Mouse (Mus musculus): Measurements from ENCODE around the gene Wrb. TPM values are rescaled to one million over a fixed set of nuclear protein-coding genes. Genes with fewer than 3 reads are reported as not detected.
"Not testable (repeated sequence)": the region's sequence is repeated elsewhere in the genome, so short reads cannot be mapped to it uniquely, and the experiment has no call there.

The Wrb gene
- total RNA-seq (2014; rRNA removed): 178 and 180 TPM in 2 replicates
- polyA plus RNA-seq (2015; fragmentation: Nextera tagmentation; extraction: Ambion mirVana): 157 and 193 TPM in 2 replicates

DNA sequence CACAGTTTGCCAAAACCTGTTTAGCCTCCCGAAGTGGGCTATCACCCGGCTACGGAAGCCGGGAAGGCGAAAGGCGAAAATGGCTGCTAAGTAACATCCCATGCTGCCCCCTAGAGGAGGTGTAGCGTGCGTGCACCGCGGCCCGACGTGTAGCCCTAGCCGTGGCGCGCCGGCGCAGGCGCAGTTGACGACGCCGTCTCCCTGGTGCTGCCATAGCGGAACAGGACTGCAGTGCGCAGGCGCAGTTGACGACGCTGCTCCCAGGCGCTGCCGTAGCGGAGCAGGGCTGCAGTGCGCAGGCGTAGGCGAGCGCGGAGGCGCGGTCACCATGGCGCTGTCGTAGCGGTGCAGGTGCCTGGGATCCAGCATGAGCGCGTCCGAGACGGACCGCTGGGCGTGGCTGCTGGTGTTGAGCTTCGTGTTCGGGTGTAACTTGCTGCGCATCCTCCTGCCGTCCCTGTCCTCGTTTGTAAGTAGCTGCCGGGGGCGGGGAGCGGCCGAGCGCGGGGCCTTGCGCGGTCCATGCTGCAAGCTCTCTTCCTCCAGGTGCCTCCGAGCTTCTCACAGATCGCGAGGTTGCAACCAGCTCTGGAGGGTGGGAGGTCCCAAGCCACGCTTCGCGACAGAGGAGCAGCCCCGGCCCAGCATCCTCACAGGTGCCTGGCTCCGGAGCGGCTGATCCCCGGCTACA is at the start of gene Wrb:
Gene Wrb (plus strand): TSS at position 298 of the 691 bp plus-strand sequence.
- Histone ChIP-seq H3K36me3 (ENCODE audit: insufficient read depth) (no peaks in the 10 kb centered on the region), H3K4me1 (ENCODE audit: insufficient read depth) (no peaks in the 10 kb centered on the region), H3K27ac (ENCODE audit: low read depth, low read length) (peak within 1 kb of the TSS; percentile 74; the same call in 1 of the 2 replicates), H3K4me2 (ENCODE audit: low read depth) (peak within 1 kb of the TSS; percentile 60), H3K4me3 (ENCODE audit: low read depth, low read length) (peak within 1 kb of the TSS; percentile 64), H3K9ac (peak within 1 kb of the TSS; percentile 66), H3K27me3 (ENCODE audit: insufficient read depth, low read length) (no peaks in the 10 kb centered on the region), H3K9me3 (ENCODE audit: low read length) (no peaks in the 10 kb centered on the region)
- peak; percentile 100 for DNase-seq
- peak; percentile 98 for ATAC-seq
- TF ChIP-seq CTCF (IDR thresholded peaks at IDR 0.05; ENCODE audit: low read depth): peak; percentile 97
- WGBS: 1% methylated on average over 68 of the region's 68 CpGs

DNA sequence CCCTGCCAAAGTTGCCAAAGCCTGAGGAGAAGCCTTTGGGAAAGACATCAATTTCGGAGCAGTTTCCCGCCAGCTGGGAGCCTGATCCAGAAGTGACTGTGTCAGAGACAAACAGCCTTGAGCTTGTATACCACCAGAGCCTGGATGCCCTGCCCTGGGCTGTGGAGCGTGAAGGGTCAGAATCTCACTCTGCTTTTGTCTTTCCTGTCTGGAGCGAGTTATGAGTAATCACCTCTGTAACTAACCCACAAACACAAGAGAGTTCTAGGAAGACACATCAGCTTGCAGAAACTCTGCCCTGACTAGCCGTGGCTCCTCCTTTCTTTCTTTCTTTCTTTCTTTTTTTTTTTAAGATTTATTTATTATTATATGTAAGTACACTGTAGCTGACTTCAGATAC is 49.2 kb upstream of the Wrb start:
- Histone ChIP-seq H3K36me3 (ENCODE audit: insufficient read depth) (no peaks in the 10 kb centered on the region), H3K9ac (no peak overlapping the region), H3K4me3 (ENCODE audit: low read depth, low read length) (no peak overlapping the region), H3K9me3 (ENCODE audit: low read length) (no peaks in the 10 kb centered on the region), H3K4me2 (ENCODE audit: low read depth) (no peak overlapping the region), H3K27ac (ENCODE audit: low read depth, low read length) (no peak overlapping the region), H3K27me3 (ENCODE audit: insufficient read depth, low read length) (no peaks in the 10 kb centered on the region), H3K4me1 (ENCODE audit: insufficient read depth) (no peaks in the 10 kb centered on the region)
- no peak for ATAC-seq
- WGBS: 92% methylated on average over 5 of the region's 5 CpGs
- no peak for TF ChIP-seq CTCF (IDR thresholded peaks at IDR 0.05; ENCODE audit: low read depth)
- no peak for DNase-seq

DNA sequence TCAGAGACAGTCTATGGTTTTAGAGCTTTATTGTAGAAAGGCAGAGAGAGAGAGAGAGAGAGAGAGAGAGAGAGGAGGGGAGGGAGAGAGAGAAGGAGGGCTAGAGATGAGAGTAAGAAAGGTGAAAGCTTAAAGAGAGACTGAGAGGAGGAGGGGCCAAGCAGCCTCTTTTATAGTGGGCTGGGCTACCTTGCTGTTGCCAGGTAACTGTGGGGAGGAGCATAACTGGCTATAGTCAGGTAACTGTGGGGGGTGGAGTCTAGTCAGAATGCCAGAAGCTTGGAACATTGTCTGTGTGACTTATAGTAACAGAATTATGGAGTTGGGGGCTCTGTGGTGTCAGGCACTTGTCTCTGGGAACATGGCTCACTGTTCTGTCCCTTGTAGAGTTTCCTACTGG is 47.4 kb upstream of the Wrb start:
- not testable (repeated sequence) for H3K27ac ChIP-seq (ENCODE audit: low read depth, low read length); H3K4me3 ChIP-seq (ENCODE audit: low read depth, low read length); H3K27me3 ChIP-seq (ENCODE audit: insufficient read depth, low read length); H3K4me2 ChIP-seq (ENCODE audit: low read depth); H3K9me3 ChIP-seq (ENCODE audit: low read length); DNase-seq; ATAC-seq; H3K9ac ChIP-seq; H3K36me3 ChIP-seq (ENCODE audit: insufficient read depth); H3K4me1 ChIP-seq (ENCODE audit: insufficient read depth)

DNA sequence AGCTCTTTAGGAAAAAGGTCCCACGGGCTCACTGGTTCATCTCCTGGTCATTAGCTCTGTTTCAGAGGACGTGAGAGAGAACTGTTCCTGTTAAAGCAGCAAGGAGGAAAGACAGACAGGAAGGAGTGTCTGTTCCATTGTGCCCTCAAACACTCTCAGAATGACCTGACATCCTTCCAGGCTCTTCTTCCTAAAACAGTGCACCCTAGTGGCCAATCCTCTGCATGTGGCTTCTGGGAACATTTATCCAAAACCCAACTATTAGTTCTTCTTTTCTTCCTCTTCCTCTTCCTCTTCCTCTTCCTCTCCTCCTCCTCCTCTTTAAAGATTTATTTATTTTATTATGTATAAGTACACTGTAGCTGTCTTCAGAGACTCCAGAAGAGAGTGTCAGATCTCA is 42.2 kb upstream of the Wrb start:
- peak; percentile 56 for TF ChIP-seq CTCF (IDR thresholded peaks at IDR 0.05; ENCODE audit: low read depth)
- DNase-seq (no peak), ATAC-seq (no peak)
- 47% methylated on average over 2 of the region's 2 CpGs for WGBS
- H3K4me2 ChIP-seq (ENCODE audit: low read depth): no peak overlapping the region
- no peak overlapping the region for H3K4me3 ChIP-seq (ENCODE audit: low read depth, low read length)
- H3K27ac ChIP-seq (ENCODE audit: low read depth, low read length): no peak overlapping the region
- no peak overlapping the region for H3K9ac ChIP-seq
- H3K4me1 ChIP-seq (ENCODE audit: insufficient read depth): no peaks in the 10 kb centered on the region
- H3K9me3 ChIP-seq (ENCODE audit: low read length): no peaks in the 10 kb centered on the region
- H3K27me3 ChIP-seq (ENCODE audit: insufficient read depth, low read length): no peaks in the 10 kb centered on the region
- H3K36me3 ChIP-seq (ENCODE audit: insufficient read depth): no peaks in the 10 kb centered on the region

DNA sequence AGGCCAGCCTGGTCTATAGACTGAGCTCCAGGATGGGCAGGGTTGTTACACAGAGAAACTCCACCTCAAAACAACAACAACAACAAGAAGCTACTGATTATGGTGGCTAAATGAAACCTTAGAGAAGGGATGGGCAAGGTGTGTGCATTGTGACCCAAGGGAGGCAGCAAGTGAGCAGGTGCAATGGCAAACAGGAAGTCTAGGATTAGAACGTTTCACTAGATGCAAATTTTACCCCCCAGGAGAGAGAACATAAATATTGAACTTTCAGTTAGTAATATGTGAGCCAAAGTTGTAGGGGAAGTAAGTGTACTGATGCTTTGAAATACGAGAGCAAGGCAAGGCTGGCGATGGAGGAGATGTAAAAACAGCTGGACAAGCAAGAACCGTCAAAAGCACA is 35.5 kb upstream of the Wrb start:
- H3K36me3 ChIP-seq (ENCODE audit: insufficient read depth): no peaks in the 10 kb centered on the region
- DNase-seq (no peak), ATAC-seq (no peak)
- no peak for TF ChIP-seq CTCF (IDR thresholded peaks at IDR 0.05; ENCODE audit: low read depth)
- no peak overlapping the region for H3K27ac ChIP-seq (ENCODE audit: low read depth, low read length)
- 68% methylated on average over 4 of the region's 4 CpGs for WGBS
- H3K27me3 ChIP-seq (ENCODE audit: insufficient read depth, low read length): no peaks in the 10 kb centered on the region
- H3K4me1 ChIP-seq (ENCODE audit: insufficient read depth): no peaks in the 10 kb centered on the region
- no peaks in the 10 kb centered on the region for H3K9me3 ChIP-seq (ENCODE audit: low read length)
- H3K9ac ChIP-seq: no peak overlapping the region
- no peak overlapping the region for H3K4me2 ChIP-seq (ENCODE audit: low read depth)
- H3K4me3 ChIP-seq (ENCODE audit: low read depth, low read length): no peak overlapping the region

DNA sequence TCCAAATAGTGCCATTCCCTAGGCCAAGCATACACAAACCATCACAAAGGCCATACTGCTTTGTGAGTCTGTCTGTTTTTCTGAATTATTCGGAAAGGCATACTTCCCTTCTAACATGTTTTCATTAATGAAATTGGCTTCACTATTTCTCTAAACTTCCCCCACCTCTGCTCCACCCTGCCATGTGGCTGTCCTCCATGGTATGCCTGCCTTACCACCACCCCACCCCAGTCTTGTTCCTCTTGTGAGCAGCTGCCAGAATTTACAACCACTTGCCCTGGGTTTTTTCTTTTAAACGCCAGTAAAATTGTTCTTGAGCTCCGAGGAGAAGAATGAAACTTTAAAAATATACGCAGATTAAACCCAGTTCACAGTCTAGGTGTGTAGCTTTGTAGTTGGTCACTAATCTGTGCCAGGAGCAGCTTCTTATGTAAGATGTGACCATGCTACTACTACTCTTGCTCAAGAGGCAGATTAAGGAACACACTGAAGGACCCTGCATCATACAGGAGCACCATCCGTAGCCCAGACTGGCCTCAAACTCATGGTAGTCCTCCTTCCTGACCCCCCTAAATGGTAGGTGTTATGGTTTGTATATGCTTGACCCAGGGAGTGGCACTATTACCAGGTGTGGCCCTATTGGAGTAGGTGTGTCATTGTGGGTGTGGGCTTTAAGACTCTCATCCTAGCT is 34.4 kb upstream of the Wrb start:
- no peak overlapping the region for H3K4me2 ChIP-seq (ENCODE audit: low read depth)
- no peaks in the 10 kb centered on the region for H3K36me3 ChIP-seq (ENCODE audit: insufficient read depth)
- no peaks in the 10 kb centered on the region for H3K27me3 ChIP-seq (ENCODE audit: insufficient read depth, low read length)
- no peak overlapping the region for H3K9ac ChIP-seq
- H3K27ac ChIP-seq (ENCODE audit: low read depth, low read length): no peak overlapping the region
- H3K9me3 ChIP-seq (ENCODE audit: low read length): no peaks in the 10 kb centered on the region
- no peak overlapping the region for H3K4me3 ChIP-seq (ENCODE audit: low read depth, low read length)
- no peaks in the 10 kb centered on the region for H3K4me1 ChIP-seq (ENCODE audit: insufficient read depth)
- DNase-seq (no peak), ATAC-seq (no peak)
- no peak for TF ChIP-seq CTCF (IDR thresholded peaks at IDR 0.05; ENCODE audit: low read depth)
- WGBS: 86% methylated on average over 5 of the region's 5 CpGs

DNA sequence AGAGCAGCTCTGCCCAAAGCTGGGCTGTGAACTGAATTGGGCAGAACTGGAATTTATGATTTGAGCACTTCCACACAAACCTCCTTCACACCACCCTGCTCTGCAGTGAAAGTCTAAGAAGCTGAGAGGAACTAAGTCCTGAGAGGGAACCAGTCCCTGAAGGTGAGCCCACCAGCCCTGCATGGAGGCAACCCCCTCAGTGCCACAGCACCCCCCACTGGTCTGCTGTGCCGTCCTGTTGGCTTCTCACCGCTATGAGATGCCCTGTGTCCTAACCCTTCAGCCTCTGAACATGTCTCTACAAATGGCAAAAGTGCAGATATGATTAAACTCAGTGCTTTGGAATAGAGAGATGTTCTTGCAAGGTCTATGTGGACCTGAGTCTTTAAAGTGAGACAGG is 32.4 kb upstream of the Wrb start:
- H3K9ac ChIP-seq: no peak overlapping the region
- no peaks in the 10 kb centered on the region for H3K9me3 ChIP-seq (ENCODE audit: low read length)
- TF ChIP-seq CTCF (IDR thresholded peaks at IDR 0.05; ENCODE audit: low read depth): no peak
- no peaks in the 10 kb centered on the region for H3K27me3 ChIP-seq (ENCODE audit: insufficient read depth, low read length)
- no peak overlapping the region for H3K27ac ChIP-seq (ENCODE audit: low read depth, low read length)
- no peaks in the 10 kb centered on the region for H3K4me1 ChIP-seq (ENCODE audit: insufficient read depth)
- no peak overlapping the region for H3K4me2 ChIP-seq (ENCODE audit: low read depth)
- H3K36me3 ChIP-seq (ENCODE audit: insufficient read depth): peaks cover 1% of the 10 kb centered on the region; the same call in 1 of the 2 replicates
- no peak overlapping the region for H3K4me3 ChIP-seq (ENCODE audit: low read depth, low read length)
- ATAC-seq (no peak), DNase-seq (no peak)
- WGBS: 57% methylated on average over 2 of the region's 2 CpGs
